28 mouse cellular contexts compared by ENCODE assay signal in the genomic region with DNA sequence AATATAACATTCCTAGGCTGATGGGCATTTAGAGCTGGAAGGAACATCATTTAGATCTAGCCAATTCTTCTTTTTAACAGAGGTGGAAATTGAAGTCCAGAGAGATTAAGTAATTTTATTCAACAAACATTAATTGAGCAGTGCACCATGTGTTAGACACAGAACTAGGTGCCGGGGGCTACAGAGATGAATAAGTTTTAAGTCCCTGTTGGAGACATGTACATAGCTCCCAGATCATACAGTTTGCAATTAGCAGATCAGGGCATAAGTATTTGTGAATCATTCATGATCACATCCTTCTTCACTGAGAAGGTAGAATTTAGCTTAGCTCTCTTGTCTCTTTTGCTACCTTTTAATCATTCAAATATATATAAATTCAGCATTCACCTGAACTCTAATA.
"Had no signal": no experiment of that assay in that cellular context is flagged by ENCODE, and none has a peak within 500 bp of the region (broad histone marks: within the 10 kb centered on the region; RNA-seq: fewer than 3 reads in every experiment).

No protein-coding gene starts in this region.

- H3K4me1 ChIP-seq: embryonic facial prominence, embryonic 10.5 days; embryonic facial prominence, embryonic 12.5 days; embryonic facial prominence, embryonic 13.5 days; embryonic facial prominence, embryonic 15.5 days; forebrain, embryonic 10.5 days; forebrain, embryonic 13.5 days; forebrain, embryonic 15.5 days had no signal

- H3K27ac ChIP-seq: embryonic facial prominence, embryonic 10.5 days; embryonic facial prominence, embryonic 12.5 days; embryonic facial prominence, embryonic 13.5 days; embryonic facial prominence, embryonic 15.5 days; forebrain, embryonic 10.5 days; forebrain, embryonic 12.5 days; forebrain, embryonic 13.5 days; forebrain, embryonic 15.5 days; gastrocnemius, adult 2 months had no signal

- H3K36me3 ChIP-seq: embryonic facial prominence, embryonic 10.5 days; embryonic facial prominence, embryonic 12.5 days; embryonic facial prominence, embryonic 13.5 days; embryonic facial prominence, embryonic 15.5 days; forebrain, embryonic 10.5 days; forebrain, embryonic 12.5 days; forebrain, embryonic 15.5 days had no signal

- H3K4me3 ChIP-seq: embryonic facial prominence, embryonic 10.5 days; embryonic facial prominence, embryonic 12.5 days; embryonic facial prominence, embryonic 13.5 days; embryonic facial prominence, embryonic 15.5 days; erythroblast, embryonic 14.5 days; forebrain, embryonic 10.5 days; forebrain, embryonic 12.5 days; forebrain, embryonic 13.5 days; forebrain, embryonic 15.5 days; gastrocnemius, adult 2 months had no signal

- H3K27me3 ChIP-seq: embryonic facial prominence, embryonic 12.5 days; embryonic facial prominence, embryonic 13.5 days; embryonic facial prominence, embryonic 15.5 days; forebrain, embryonic 12.5 days; forebrain, embryonic 13.5 days; forebrain, embryonic 15.5 days had no signal

- H3K4me2 ChIP-seq: embryonic facial prominence, embryonic 12.5 days; embryonic facial prominence, embryonic 13.5 days; embryonic facial prominence, embryonic 15.5 days; forebrain, embryonic 12.5 days; forebrain, embryonic 13.5 days; forebrain, embryonic 15.5 days had no signal

- ATAC-seq: forebrain, embryonic 13.5 days; forebrain, embryonic 14.5 days; forebrain, embryonic 15.5 days; forebrain, embryonic 16.5 days; forebrain, postnatal 0 days had no signal

- H3K9me3 ChIP-seq: embryonic facial prominence, embryonic 10.5 days; embryonic facial prominence, embryonic 12.5 days; embryonic facial prominence, embryonic 13.5 days; embryonic facial prominence, embryonic 15.5 days; forebrain, embryonic 10.5 days; forebrain, embryonic 12.5 days; forebrain, embryonic 13.5 days; forebrain, embryonic 15.5 days had no signal

- H3K9ac ChIP-seq: embryonic facial prominence, embryonic 12.5 days; embryonic facial prominence, embryonic 13.5 days; embryonic facial prominence, embryonic 15.5 days; forebrain, embryonic 12.5 days; forebrain, embryonic 13.5 days; forebrain, embryonic 15.5 days; forebrain, postnatal 0 days had no signal

- DNase-seq: cerebellum, adult 2 months; cerebellum, adult 8-10 months; cerebellum, adult 9-10 months; cerebellum, adult 9-11 months; cerebellum, postnatal 10 days; cerebellum, postnatal 14 days; cerebellum, postnatal 25 days; cerebellum, postnatal 36 days; embryo, embryonic 11 days; forebrain, postnatal 0 days; gastrocnemius, adult 2 months; gastrocnemius, postnatal 10 days; gastrocnemius, postnatal 14 days; gastrocnemius, postnatal 25 days; gastrocnemius, postnatal 36 days; heart, adult 11 months; heart, adult 18-20 months had no signal
